Mouse (Mus musculus) liver, embryonic 14.5 days (tissue): ENCODE measurements around the gene Bend4.

Source experiments
- CTCF ChIP-seq: IDR thresholded peaks from 2 replicates; pipeline ENCODE4 v1.5.1; 2016; ENCODE audit warnings: antibody characterized with exemption, low read depth, control low read depth
- EP300 ChIP-seq: IDR thresholded peaks from 2 replicates; pipeline ENCODE4 v1.6.1; 2016; ENCODE audit warnings: antibody characterized with exemption, low read depth

- TF ChIP-seq CTCF (no peak), EP300 (no peak)
These were observed 32.8 kb downstream of the Bend4 start for GRCm38 (mm10) chr5:67395211-67395851.
